Mouse (Mus musculus) C2C12 (cell line): ENCODE measurements around the gene Idi2. TPM values are rescaled to one million over a fixed set of nuclear protein-coding genes. Genes with fewer than 3 reads are reported as not detected.
"Not testable (repeated sequence)": the region's sequence is repeated elsewhere in the genome, so short reads cannot be mapped to it uniquely, and the experiment has no call there.

Experiments used
- H3K27me3 ChIP-seq: one replicate; pipeline ENCODE4 v1.6.1; 2011; ENCODE audit not compliant: control insufficient read depth, insufficient read depth, insufficient read length
- H3K36me3 ChIP-seq: one replicate; pipeline ENCODE4 v1.6.1; 2011; ENCODE audit not compliant: control insufficient read depth, insufficient read depth
- H3K4me3 ChIP-seq: one replicate; pipeline ENCODE4 v1.5.1; 2011; ENCODE audit warnings: mild to moderate bottlenecking, control low read depth; ENCODE audit not compliant: poor library complexity, insufficient read depth, severe bottlenecking
- H3K79me2 ChIP-seq: one replicate; pipeline ENCODE4 v1.6.1; 2011; ENCODE audit not compliant: control insufficient read depth, insufficient read depth
- H3K79me3 ChIP-seq: one replicate; pipeline ENCODE4 v1.6.1; 2011; ENCODE audit warnings: low read depth, control low read depth
- H3ac ChIP-seq: one replicate; pipeline ENCODE3; 2011; ENCODE audit warnings: low read depth; ENCODE audit not compliant: control insufficient read depth, insufficient read length
- CEBPB ChIP-seq: IDR thresholded peaks from one replicate; pipeline ENCODE4 v1.6.1; 2011; ENCODE audit warnings: low read depth, mild to moderate bottlenecking, control low read depth, moderate library complexity
- CTCF ChIP-seq: IDR thresholded peaks from one replicate; pipeline ENCODE4 v1.5.1; 2011; ENCODE audit not compliant: control insufficient read depth, insufficient read depth, insufficient read length
- FOSL1 ChIP-seq: IDR thresholded peaks from one replicate; pipeline ENCODE4 v1.8.0; 2011; ENCODE audit warnings: mild to moderate bottlenecking, low read length; ENCODE audit not compliant: poor library complexity, insufficient read depth, severe bottlenecking
- MAX ChIP-seq: IDR thresholded peaks from one replicate; pipeline ENCODE4 v1.6.1; 2011; ENCODE audit warnings: mild to moderate bottlenecking, control low read depth
- MYOD1 ChIP-seq: IDR thresholded peaks from one replicate; pipeline ENCODE4 v1.6.1; 2011; ENCODE audit warnings: low read depth; ENCODE audit not compliant: control insufficient read depth, insufficient read length
- MYOG ChIP-seq: IDR thresholded peaks from one replicate; pipeline ENCODE4 v1.6.1; 2011; ENCODE audit not compliant: control insufficient read depth, insufficient read length; ENCODE audit errors: extremely low read depth
- USF1 ChIP-seq: IDR thresholded peaks from one replicate; pipeline ENCODE4 v1.6.1; 2011; ENCODE audit warnings: low read depth, mild to moderate bottlenecking, control low read depth, moderate library complexity
- polyA plus RNA-seq: library from polyadenylated mRNA; unstranded; fragments of >200 nt; fragmentation: generic; extraction: Trizol; gene quantifications from one replicate; pipeline ENCODE4 v1.2.1, GENCODE M21; 2012; ENCODE audit warnings: missing spikeins

The Idi2 gene
- polyA plus RNA-seq, 1 experiment = not detected

GRCm38 (mm10) chr13:8959058-8959457 lies 6.4 kb downstream of the Idi2 start:
- not testable (repeated sequence) for H3ac ChIP-seq

DNA sequence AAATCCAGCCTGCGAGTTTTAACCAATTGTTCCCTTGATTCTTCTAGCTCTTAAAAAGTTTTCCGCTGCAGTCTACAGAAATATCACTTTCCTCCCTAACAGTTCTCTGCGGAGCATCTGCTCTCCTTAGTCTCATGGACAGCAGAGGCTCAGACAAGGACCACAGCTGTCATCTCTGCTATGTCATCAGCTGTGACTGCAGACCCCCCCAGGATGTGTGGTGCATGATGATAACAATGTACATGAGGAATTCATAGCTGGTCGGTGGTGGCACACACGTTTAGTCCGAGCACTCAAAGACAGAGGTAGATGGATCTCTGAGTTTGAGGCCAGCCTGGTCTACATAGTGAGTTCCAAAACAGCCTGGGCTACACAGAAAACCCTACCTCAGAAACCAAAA lies 6.9 kb downstream of the Idi2 start:
- H3K36me3 ChIP-seq, H3K27me3 ChIP-seq, H3K79me2 ChIP-seq: not testable (repeated sequence)

More at GRCm38 (mm10) chr13:8959058-8959457, 6.4 kb downstream of the Idi2 start:
- not testable (repeated sequence) for H3K27me3 ChIP-seq, H3K79me2 ChIP-seq, H3K36me3 ChIP-seq, H3K79me3 ChIP-seq, H3K4me3 ChIP-seq

DNA sequence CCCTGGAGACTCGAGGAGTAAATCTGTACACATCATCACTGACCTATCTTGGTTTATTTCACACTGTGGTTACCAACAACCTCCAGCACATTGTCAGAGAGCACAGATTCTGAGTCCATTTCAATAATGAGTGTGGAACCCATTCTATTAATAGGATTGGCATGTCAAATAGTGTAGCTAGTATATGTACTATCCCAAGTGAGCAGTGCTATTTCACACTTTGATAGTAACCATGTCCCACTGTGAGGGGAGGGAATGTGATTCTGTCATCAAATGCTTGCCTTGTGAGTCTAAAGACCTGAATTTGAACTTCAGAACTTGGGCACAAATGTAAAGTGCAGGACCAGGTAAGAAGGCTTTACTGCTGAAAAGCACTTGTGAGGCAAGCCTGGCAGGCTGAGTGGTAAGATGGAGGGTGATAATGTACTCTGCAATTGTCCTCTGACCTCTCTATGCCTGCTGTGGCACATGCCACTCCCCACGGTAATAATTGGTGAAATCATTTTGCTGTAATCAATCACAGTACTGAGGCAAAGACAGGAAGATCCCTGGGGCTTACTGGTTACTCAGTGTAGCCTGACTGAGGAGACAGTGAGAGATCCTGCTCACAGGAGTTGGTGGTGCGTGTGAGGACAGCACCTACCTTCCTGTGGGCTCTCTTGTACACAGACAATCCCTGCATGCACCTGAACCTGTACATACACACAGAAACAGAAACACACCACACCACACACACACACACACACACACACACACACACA lies 8.6 kb downstream of the Idi2 start:
- not testable (repeated sequence) for H3K36me3 ChIP-seq, H3ac ChIP-seq, H3K79me2 ChIP-seq, H3K79me3 ChIP-seq, H3K27me3 ChIP-seq, H3K4me3 ChIP-seq

More for the DNA sequence above, 6.9 kb downstream of the Idi2 start:
- H3K79me3 ChIP-seq, H3ac ChIP-seq, H3K4me3 ChIP-seq: not testable (repeated sequence)

DNA sequence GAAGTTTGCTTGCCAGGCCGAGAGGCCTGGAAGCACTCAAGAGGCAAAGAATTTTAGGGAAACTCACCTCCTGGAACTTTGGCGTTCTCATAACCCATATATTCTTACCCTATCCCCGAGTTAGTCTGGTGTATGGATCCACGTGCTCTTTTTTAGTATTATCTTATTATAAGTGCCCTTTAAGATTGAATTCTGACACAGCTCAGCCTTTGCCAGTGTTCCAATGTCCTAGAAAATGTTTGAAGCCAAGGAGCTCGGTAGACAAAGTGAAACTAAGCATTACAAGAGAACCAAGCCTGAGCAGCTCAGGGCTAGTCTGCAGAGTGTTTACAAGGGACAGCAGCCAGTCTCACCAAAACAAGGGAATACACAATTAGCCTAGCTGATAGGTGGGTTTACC lies 9.6 kb downstream of the Idi2 start:
- not testable (repeated sequence) for H3ac ChIP-seq, H3K79me2 ChIP-seq, H3K27me3 ChIP-seq, H3K4me3 ChIP-seq, H3K79me3 ChIP-seq
- peaks cover 10% of the 10 kb centered on the region for H3K36me3 ChIP-seq

DNA sequence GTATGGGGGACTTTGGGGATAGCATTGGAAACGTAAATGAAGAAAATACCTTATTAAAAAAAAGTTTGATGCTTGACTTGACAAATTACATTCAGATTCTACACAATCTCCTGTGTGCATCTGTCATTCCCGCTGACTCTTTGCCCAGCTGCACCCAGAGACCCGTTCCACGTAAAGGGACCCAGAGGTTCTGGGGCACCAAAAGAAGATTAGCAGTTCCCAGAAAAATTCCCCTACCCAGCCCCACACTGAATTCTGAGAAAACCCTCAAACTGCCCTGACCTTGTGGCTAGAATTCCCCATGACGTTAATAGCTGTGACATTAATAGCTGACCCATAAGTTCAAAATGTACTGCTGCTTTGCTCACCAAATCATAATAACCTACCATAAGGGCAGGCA lies 12.6 kb downstream of the Idi2 start:
- TF ChIP-seq CEBPB (no peak), CTCF (no peak)
- no peak overlapping the region for H3K4me3 ChIP-seq
- H3K79me3 ChIP-seq = no peaks in the 10 kb centered on the region
- no peaks in the 10 kb centered on the region for H3K79me2 ChIP-seq
- H3K27me3 ChIP-seq = no peaks in the 10 kb centered on the region
- peaks cover 33% of the 10 kb centered on the region for H3K36me3 ChIP-seq
- no peak overlapping the region for H3ac ChIP-seq

GRCm38 (mm10) chr13:8967742-8968141 lies 15.1 kb downstream of the Idi2 start:
- Histone ChIP-seq H3K27me3 (no peaks in the 10 kb centered on the region), H3K79me2 (no peaks in the 10 kb centered on the region), H3ac (no peak overlapping the region), H3K36me3 (peaks cover 59% of the 10 kb centered on the region), H3K79me3 (no peaks in the 10 kb centered on the region), H3K4me3 (no peak overlapping the region)
- no peak for TF ChIP-seq MYOD1
- no peak for TF ChIP-seq MAX
- TF ChIP-seq USF1 = no peak
- TF ChIP-seq CTCF = no peak
- no peak for TF ChIP-seq FOSL1
- TF ChIP-seq CEBPB = no peak
- no peak for TF ChIP-seq MYOG

- H3K79me2 ChIP-seq = peaks cover 7% of the 10 kb centered on the region
- H3K27me3 ChIP-seq = no peaks in the 10 kb centered on the region
- H3ac ChIP-seq = no peak overlapping the region
- no peak for TF ChIP-seq CEBPB
- no peak for TF ChIP-seq CTCF
- TF ChIP-seq MYOD1 = no peak
- TF ChIP-seq MYOG = no peak
- TF ChIP-seq USF1 = no peak
- TF ChIP-seq MAX = no peak
- no peak for TF ChIP-seq FOSL1
- no peaks in the 10 kb centered on the region for H3K79me3 ChIP-seq
- no peak overlapping the region for H3K4me3 ChIP-seq
- H3K36me3 ChIP-seq = peaks cover 95% of the 10 kb centered on the region
Measured at GRCm38 (mm10) chr13:8972369-8972768, 19.7 kb downstream of the Idi2 start.
